Mouse (Mus musculus): ENCODE measurements around the gene Tas1r3. TPM values are rescaled to one million over a fixed set of nuclear protein-coding genes. Genes with fewer than 3 reads are reported as not detected.

The Tas1r3 gene
- polyA plus RNA-seq (2016; fragmentation: Nextera tagmentation; extraction: Ambion mirVana) = 0.13 and 0.14 TPM in 2 replicates

DNA sequence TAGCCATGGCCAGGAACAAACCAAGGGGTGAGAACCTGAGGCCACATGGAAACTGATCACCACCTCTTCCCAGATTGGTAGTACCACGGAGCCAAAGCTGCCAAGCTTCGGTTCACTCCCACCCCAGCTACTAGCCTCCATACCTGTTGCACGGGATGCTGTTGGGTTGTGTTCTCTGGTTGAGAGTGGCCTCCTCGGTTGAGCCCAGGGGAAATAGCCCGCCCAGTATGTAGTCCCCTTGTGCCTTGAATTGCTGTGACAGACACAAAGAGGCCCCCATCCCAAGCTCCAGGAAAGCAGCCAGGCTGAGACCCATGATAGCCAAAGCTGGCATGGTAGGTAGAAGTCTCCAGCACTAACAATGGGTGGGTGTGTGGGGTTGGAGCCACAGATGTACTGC is at the start of gene Tas1r3:
Tas1r3 (minus strand) TSS at position 362 of the 400 bp plus-strand sequence.
- 70% methylated on average over 5 of the region's 5 CpGs for WGBS
- no peak within 1 kb of the TSS for H3K4me3 ChIP-seq

GRCm38 (mm10) chr4:155908751-155909150 is 45.6 kb upstream of the Tas1r3 start:
- H3K4me1 ChIP-seq = no peaks in the 10 kb centered on the region
- no peak overlapping the region for H3K27ac ChIP-seq
- 91% methylated on average over 4 of the region's 4 CpGs for WGBS
- peaks cover 26% of the 10 kb centered on the region for H3K36me3 ChIP-seq
- H3K27me3 ChIP-seq (ENCODE audit: insufficient read depth, poor library complexity, severe bottlenecking) = no peaks in the 10 kb centered on the region
- H3K4me3 ChIP-seq = no peak overlapping the region
- H3K9me3 ChIP-seq = no peaks in the 10 kb centered on the region
- no peak for DNase-seq (ENCODE audit: low spot score)

More for the DNA sequence above, at the start of gene Tas1r3:
- no peaks in the 10 kb centered on the region for H3K27me3 ChIP-seq (ENCODE audit: insufficient read depth, poor library complexity, severe bottlenecking)
- no peak for DNase-seq (ENCODE audit: low spot score)
- no peaks in the 10 kb centered on the region for H3K9me3 ChIP-seq
- no peak within 1 kb of the TSS for H3K27ac ChIP-seq
- H3K36me3 ChIP-seq = peaks cover 33% of the 10 kb centered on the region
- H3K4me1 ChIP-seq = 0 out of 2 replicates have a peak, but pooled peaks cover 2% of the 10 kb centered on the region

GRCm38 (mm10) chr4:155908281-155908680 is 45.1 kb upstream of the Tas1r3 start:
- Histone ChIP-seq H3K27ac (no peak overlapping the region), H3K9me3 (no peaks in the 10 kb centered on the region), H3K4me3 (no peak overlapping the region), H3K4me1 (no peaks in the 10 kb centered on the region), H3K36me3 (peaks cover 31% of the 10 kb centered on the region), H3K27me3 (ENCODE audit: insufficient read depth, poor library complexity, severe bottlenecking) (no peaks in the 10 kb centered on the region)
- 67% methylated on average over 7 of the region's 7 CpGs for WGBS
- DNase-seq (ENCODE audit: low spot score) = no peak

DNA sequence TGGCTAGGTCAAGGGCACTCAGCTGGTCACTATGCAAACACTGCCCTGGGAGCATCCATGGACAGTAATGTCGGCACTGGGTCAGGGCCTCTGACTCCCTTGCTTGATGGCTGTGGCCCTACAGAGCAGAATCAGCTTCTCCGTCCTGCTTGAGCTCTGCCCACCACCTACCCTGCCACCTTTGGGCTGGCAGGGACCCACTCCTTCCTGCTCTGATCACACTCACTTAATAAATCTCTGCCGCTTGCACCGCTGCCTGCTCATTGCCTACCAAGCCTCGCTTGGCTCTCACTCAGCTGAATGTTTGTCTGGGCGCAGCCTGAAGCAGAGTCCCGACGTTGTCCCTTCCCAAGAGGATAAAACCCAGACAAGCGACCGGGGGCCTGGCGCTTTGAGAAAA is 43.8 kb upstream of the Tas1r3 start:
- no peaks in the 10 kb centered on the region for H3K4me1 ChIP-seq
- no peak for DNase-seq (ENCODE audit: low spot score)
- 78% methylated on average over 11 of the region's 11 CpGs for WGBS
- no peaks in the 10 kb centered on the region for H3K9me3 ChIP-seq
- peaks cover 44% of the 10 kb centered on the region for H3K36me3 ChIP-seq
- no peak overlapping the region for H3K4me3 ChIP-seq
- H3K27me3 ChIP-seq (ENCODE audit: insufficient read depth, poor library complexity, severe bottlenecking) = no peaks in the 10 kb centered on the region
- H3K27ac ChIP-seq = no peak overlapping the region

- no peaks in the 10 kb centered on the region for H3K9me3 ChIP-seq
- no peak for DNase-seq (ENCODE audit: low spot score)
- no peaks in the 10 kb centered on the region for H3K27me3 ChIP-seq (ENCODE audit: insufficient read depth, poor library complexity, severe bottlenecking)
- no peak overlapping the region for H3K4me3 ChIP-seq
- 86% methylated on average over 9 of the region's 9 CpGs for WGBS
- no peak overlapping the region for H3K27ac ChIP-seq
- H3K36me3 ChIP-seq = peaks cover 53% of the 10 kb centered on the region
- H3K4me1 ChIP-seq = no peaks in the 10 kb centered on the region
Observed at GRCm38 (mm10) chr4:155906125-155906524, 43.0 kb upstream of the Tas1r3 start.

- DNase-seq (ENCODE audit: low spot score) = no peak
- Histone ChIP-seq H3K9me3 (no peaks in the 10 kb centered on the region), H3K4me1 (no peaks in the 10 kb centered on the region), H3K27me3 (ENCODE audit: insufficient read depth, poor library complexity, severe bottlenecking) (no peaks in the 10 kb centered on the region), H3K36me3 (peaks cover 58% of the 10 kb centered on the region), H3K4me3 (no peak overlapping the region), H3K27ac (no peak overlapping the region)
- 80% methylated on average over 13 of the region's 13 CpGs for WGBS
Observed at GRCm38 (mm10) chr4:155905634-155906033, 42.5 kb upstream of the Tas1r3 start.

DNA sequence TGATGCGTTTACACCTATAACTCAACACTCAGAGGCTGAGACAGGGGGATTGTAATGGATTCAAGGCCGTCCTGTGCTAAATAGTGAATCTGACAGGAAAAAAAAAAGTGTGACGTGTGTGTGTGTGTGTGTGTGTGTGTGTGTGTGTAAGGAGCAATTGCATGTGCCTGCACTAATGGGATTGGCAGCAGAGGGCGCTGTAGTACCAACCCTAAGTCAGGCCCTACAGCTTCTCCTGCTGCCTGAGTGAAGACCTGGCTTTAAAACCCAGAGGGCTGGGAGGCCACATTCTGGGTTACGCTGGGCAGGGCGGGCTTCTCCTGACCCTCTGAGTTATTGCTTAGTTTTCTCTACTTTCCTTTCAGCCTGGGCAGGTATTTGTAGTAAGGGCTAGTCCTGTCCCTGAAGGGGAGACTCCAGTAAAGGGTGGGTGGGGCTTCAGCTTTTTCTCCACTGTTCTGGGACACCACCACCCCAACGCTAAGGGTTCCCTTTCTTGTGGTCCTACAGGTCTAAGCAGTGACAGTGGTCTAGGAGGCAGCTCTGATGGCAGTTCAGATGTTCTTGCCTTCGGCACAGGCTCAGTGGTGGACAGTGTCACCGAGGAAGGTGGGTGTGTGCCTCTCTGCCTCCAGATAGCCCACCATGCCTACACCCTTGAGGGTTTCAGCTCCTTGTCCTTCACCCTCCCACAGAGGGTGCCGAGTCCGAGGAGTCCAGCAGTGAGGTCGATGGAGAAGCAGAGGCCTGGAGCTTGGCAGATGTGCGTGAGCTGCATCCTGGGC is 41.3 kb upstream of the Tas1r3 start:
- Histone ChIP-seq H3K27ac (no peak overlapping the region), H3K9me3 (no peaks in the 10 kb centered on the region), H3K4me3 (no peak overlapping the region), H3K27me3 (ENCODE audit: insufficient read depth, poor library complexity, severe bottlenecking) (no peaks in the 10 kb centered on the region), H3K4me1 (no peaks in the 10 kb centered on the region), H3K36me3 (peaks cover 68% of the 10 kb centered on the region)
- WGBS = 83% methylated on average over 13 of the region's 13 CpGs
- no peak for DNase-seq (ENCODE audit: low spot score)

- H3K27ac ChIP-seq = no peak overlapping the region
- WGBS = 95% methylated on average over 13 of the region's 13 CpGs
- peaks cover 80% of the 10 kb centered on the region for H3K36me3 ChIP-seq
- no peaks in the 10 kb centered on the region for H3K4me1 ChIP-seq
- H3K27me3 ChIP-seq (ENCODE audit: insufficient read depth, poor library complexity, severe bottlenecking) = no peaks in the 10 kb centered on the region
- no peaks in the 10 kb centered on the region for H3K9me3 ChIP-seq
- H3K4me3 ChIP-seq = no peak overlapping the region
- DNase-seq (ENCODE audit: low spot score) = no peak
Observed at GRCm38 (mm10) chr4:155903246-155903645, 40.1 kb upstream of the Tas1r3 start.

GRCm38 (mm10) chr4:155901205-155901604 is 38.0 kb upstream of the Tas1r3 start:
- WGBS = 67% methylated on average over 3 of the region's 3 CpGs
- H3K27me3 ChIP-seq (ENCODE audit: insufficient read depth, poor library complexity, severe bottlenecking) = no peaks in the 10 kb centered on the region
- peaks cover 91% of the 10 kb centered on the region for H3K36me3 ChIP-seq

DNA sequence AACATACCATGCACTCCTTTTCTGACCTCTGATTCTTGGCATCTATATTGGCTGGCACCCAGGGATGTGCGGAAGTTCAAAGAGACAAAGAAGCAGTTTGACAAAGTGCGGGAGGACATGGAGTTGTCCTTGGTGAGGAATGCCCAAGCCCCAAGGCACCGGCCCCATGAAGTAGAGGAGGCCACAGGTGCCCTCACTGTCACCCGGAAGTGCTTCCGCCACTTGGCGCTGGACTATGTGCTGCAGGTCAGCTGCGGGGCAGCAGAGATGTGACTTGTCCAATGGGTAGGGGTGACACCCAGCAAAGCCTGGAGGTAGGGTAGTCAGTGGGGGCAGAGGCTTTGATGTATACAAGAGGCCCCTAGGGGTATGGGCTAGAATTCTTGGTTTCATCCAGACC is 36.2 kb upstream of the Tas1r3 start:
- WGBS = 92% methylated on average over 7 of the region's 7 CpGs
- no peaks in the 10 kb centered on the region for H3K9me3 ChIP-seq
- H3K36me3 ChIP-seq = peaks cover 76% of the 10 kb centered on the region

More at GRCm38 (mm10) chr4:155901205-155901604, 38.0 kb upstream of the Tas1r3 start:
- Histone ChIP-seq H3K4me3 (no peak overlapping the region), H3K4me1 (no peaks in the 10 kb centered on the region), H3K9me3 (no peaks in the 10 kb centered on the region), H3K27ac (no peak overlapping the region)
- no peak for DNase-seq (ENCODE audit: low spot score)

GRCm38 (mm10) chr4:155898318-155898717 is 35.2 kb upstream of the Tas1r3 start:
- H3K27me3 ChIP-seq (ENCODE audit: insufficient read depth, poor library complexity, severe bottlenecking) = 0 out of 2 replicates have a peak, but pooled peaks cover 1% of the 10 kb centered on the region
- WGBS = 93% methylated on average over 2 of the region's 2 CpGs
- H3K36me3 ChIP-seq = peaks cover 66% of the 10 kb centered on the region
- no peak overlapping the region for H3K4me3 ChIP-seq
- no peak overlapping the region for H3K27ac ChIP-seq
- H3K9me3 ChIP-seq = no peaks in the 10 kb centered on the region
- no peak for DNase-seq (ENCODE audit: low spot score)
- H3K4me1 ChIP-seq = peaks cover 20% of the 10 kb centered on the region

More for the DNA sequence above, 36.2 kb upstream of the Tas1r3 start:
- Histone ChIP-seq H3K4me1 (peaks cover 10% of the 10 kb centered on the region), H3K4me3 (no peak overlapping the region), H3K27ac (no peak overlapping the region), H3K27me3 (ENCODE audit: insufficient read depth, poor library complexity, severe bottlenecking) (no peaks in the 10 kb centered on the region)
- DNase-seq (ENCODE audit: low spot score) = no peak

DNA sequence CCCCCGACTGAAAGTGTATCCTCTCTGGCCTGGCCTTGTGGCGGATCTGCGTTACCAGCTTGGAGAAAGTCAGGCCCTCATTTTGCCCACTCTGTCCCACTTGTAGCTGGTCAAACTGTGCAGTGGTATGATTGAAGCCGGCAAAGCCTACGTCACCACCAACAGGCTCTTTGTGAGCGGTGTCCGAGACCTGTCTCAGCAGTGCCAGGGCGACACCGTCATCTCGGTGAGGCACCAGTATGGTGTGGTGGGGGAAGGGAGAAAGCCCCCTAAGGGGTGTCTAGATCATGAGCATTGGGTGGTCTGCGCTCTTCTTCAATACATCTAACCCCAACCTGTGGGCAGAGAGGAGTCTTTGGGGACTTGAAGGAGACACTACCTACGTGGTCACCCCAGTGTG is 33.3 kb upstream of the Tas1r3 start:
- no peaks in the 10 kb centered on the region for H3K9me3 ChIP-seq
- no peak overlapping the region for H3K27ac ChIP-seq
- H3K4me1 ChIP-seq = peaks cover 29% of the 10 kb centered on the region
- H3K4me3 ChIP-seq = no peak overlapping the region
- WGBS = 97% methylated on average over 12 of the region's 12 CpGs
- H3K27me3 ChIP-seq (ENCODE audit: insufficient read depth, poor library complexity, severe bottlenecking) = 0 out of 2 replicates have a peak, but pooled peaks cover 5% of the 10 kb centered on the region
- DNase-seq (ENCODE audit: low spot score) = no peak
- H3K36me3 ChIP-seq = peaks cover 48% of the 10 kb centered on the region

DNA sequence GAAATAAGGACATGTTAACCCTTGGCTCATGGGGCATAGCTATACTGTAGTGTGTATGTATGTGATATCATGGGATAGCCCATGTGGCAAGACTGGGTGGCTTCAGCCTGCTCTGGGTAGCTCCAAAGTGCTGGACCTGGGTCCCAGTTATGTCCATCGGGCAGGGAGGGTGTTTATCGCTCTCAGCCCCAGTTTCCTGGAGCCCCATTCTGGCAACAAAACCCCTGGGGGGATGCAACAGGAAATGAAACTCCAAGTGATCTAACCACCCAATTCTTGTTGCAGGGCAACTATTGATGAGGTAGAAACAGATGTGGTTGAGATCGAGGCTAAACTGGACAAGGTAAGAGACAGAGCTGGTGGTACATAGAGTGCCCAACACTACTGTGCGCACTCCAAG is 32.7 kb upstream of the Tas1r3 start:
- no peaks in the 10 kb centered on the region for H3K9me3 ChIP-seq
- no peak overlapping the region for H3K4me3 ChIP-seq
- H3K27ac ChIP-seq = no peak overlapping the region
- 88% methylated on average over 4 of the region's 4 CpGs for WGBS
- peaks cover 33% of the 10 kb centered on the region for H3K4me1 ChIP-seq
- H3K36me3 ChIP-seq = peaks cover 41% of the 10 kb centered on the region
- no peak for DNase-seq (ENCODE audit: low spot score)
- 0 out of 2 replicates have a peak, but pooled peaks cover 5% of the 10 kb centered on the region for H3K27me3 ChIP-seq (ENCODE audit: insufficient read depth, poor library complexity, severe bottlenecking)

Measured in heart, embryonic 10.5 days (tissue).